Mouse (Mus musculus): Measurements from ENCODE around the gene Wdr45b. TPM values are rescaled to one million over a fixed set of nuclear protein-coding genes. Genes with fewer than 3 reads are reported as not detected.
"Not testable (repeated sequence)": the region's sequence is repeated elsewhere in the genome, so short reads cannot be mapped to it uniquely, and the experiment has no call there.

Wdr45b gene
- polyA plus RNA-seq, 1 experiment from 2014 or later = 99.3 TPM

- no peak for DNase-seq (ENCODE audit: low spot score)
Observed at GRCm38 (mm10) chr11:121347036-121347435, 7.2 kb downstream of the Wdr45b start.

GRCm38 (mm10) chr11:121342423-121342822 is 11.8 kb downstream of the Wdr45b start:
- H3K4me1 ChIP-seq (replicated peaks; ENCODE audit: control insufficient read depth, insufficient read depth, low read length); H3K9ac ChIP-seq (ENCODE audit: low read length); H3K36me3 ChIP-seq (ENCODE audit: control insufficient read depth, insufficient read depth, low read length); H3K4me3 ChIP-seq (ENCODE audit: low read depth, low read length); ATAC-seq (replicated peaks; ENCODE audit: low FRiP score); H3K4me2 ChIP-seq (ENCODE audit: low read depth, low read length, severe bottlenecking); H3K27ac ChIP-seq (ENCODE audit: low read depth, low read length); DNase-seq (ENCODE audit: low spot score); H3K27me3 ChIP-seq (ENCODE audit: control insufficient read depth, insufficient read depth, low read length); H3K9me3 ChIP-seq (ENCODE audit: control insufficient read depth, low read length): not testable (repeated sequence)
- WGBS = no CpG with 5 or more reads among the region's 1 CpGs

More at GRCm38 (mm10) chr11:121347036-121347435, 7.2 kb downstream of the Wdr45b start:
- Histone ChIP-seq H3K27me3 (ENCODE audit: control insufficient read depth, insufficient read depth, low read length) (no peaks in the 10 kb centered on the region), H3K36me3 (ENCODE audit: control insufficient read depth, insufficient read depth, low read length) (no peaks in the 10 kb centered on the region), H3K4me1 (replicated peaks; ENCODE audit: control insufficient read depth, insufficient read depth, low read length) (no peaks in the 10 kb centered on the region), H3K4me3 (ENCODE audit: low read depth, low read length) (no peak overlapping the region), H3K9ac (ENCODE audit: low read length) (no peak overlapping the region), H3K9me3 (ENCODE audit: control insufficient read depth, low read length) (no peaks in the 10 kb centered on the region), H3K27ac (ENCODE audit: low read depth, low read length) (no peak overlapping the region), H3K4me2 (ENCODE audit: low read depth, low read length, severe bottlenecking) (no peak overlapping the region)
- WGBS = 89% methylated on average over 2 of the region's 2 CpGs
- ATAC-seq (replicated peaks; ENCODE audit: low FRiP score) = no peak

GRCm38 (mm10) chr11:121340287-121340686 is 14.0 kb downstream of the Wdr45b start:
- Histone ChIP-seq H3K4me3 (ENCODE audit: low read depth, low read length) (no peak overlapping the region), H3K36me3 (ENCODE audit: control insufficient read depth, insufficient read depth, low read length) (no peaks in the 10 kb centered on the region; the same call in 1 of the 2 replicates), H3K4me1 (replicated peaks; ENCODE audit: control insufficient read depth, insufficient read depth, low read length) (no peaks in the 10 kb centered on the region), H3K4me2 (ENCODE audit: low read depth, low read length, severe bottlenecking) (no peak overlapping the region), H3K9me3 (ENCODE audit: control insufficient read depth, low read length) (no peaks in the 10 kb centered on the region), H3K27me3 (ENCODE audit: control insufficient read depth, insufficient read depth, low read length) (no peaks in the 10 kb centered on the region), H3K9ac (ENCODE audit: low read length) (no peak overlapping the region), H3K27ac (ENCODE audit: low read depth, low read length) (no peak overlapping the region)
- DNase-seq (ENCODE audit: low spot score) (no peak), ATAC-seq (replicated peaks; ENCODE audit: low FRiP score) (no peak)
- WGBS = 88% methylated on average over 1 of the region's 1 CpGs

GRCm38 (mm10) chr11:121339647-121340046 is 14.6 kb downstream of the Wdr45b start:
- Histone ChIP-seq H3K36me3 (ENCODE audit: control insufficient read depth, insufficient read depth, low read length) (no peaks in the 10 kb centered on the region; the same call in 1 of the 2 replicates), H3K27ac (ENCODE audit: low read depth, low read length) (no peak overlapping the region), H3K4me2 (ENCODE audit: low read depth, low read length, severe bottlenecking) (no peak overlapping the region), H3K27me3 (ENCODE audit: control insufficient read depth, insufficient read depth, low read length) (no peaks in the 10 kb centered on the region), H3K4me3 (ENCODE audit: low read depth, low read length) (no peak overlapping the region), H3K9ac (ENCODE audit: low read length) (no peak overlapping the region), H3K9me3 (ENCODE audit: control insufficient read depth, low read length) (no peaks in the 10 kb centered on the region), H3K4me1 (replicated peaks; ENCODE audit: control insufficient read depth, insufficient read depth, low read length) (no peaks in the 10 kb centered on the region)
- no peak for ATAC-seq (replicated peaks; ENCODE audit: low FRiP score)
- 91% methylated on average over 1 of the region's 1 CpGs for WGBS
- peak; percentile 5 for DNase-seq (ENCODE audit: low spot score)

- DNase-seq (ENCODE audit: low spot score) = no peak
- ATAC-seq (replicated peaks; ENCODE audit: low FRiP score) = no peak
Observed at GRCm38 (mm10) chr11:121331641-121332040, 22.6 kb downstream of the Wdr45b start.

GRCm38 (mm10) chr11:121328619-121329018 is 25.6 kb downstream of the Wdr45b start:
- DNase-seq (ENCODE audit: low spot score) (no peak), ATAC-seq (replicated peaks; ENCODE audit: low FRiP score) (no peak)
- peaks cover 4% of the 10 kb centered on the region; the same call in 1 of the 2 replicates for H3K36me3 ChIP-seq (ENCODE audit: control insufficient read depth, insufficient read depth, low read length)
- H3K4me3 ChIP-seq (ENCODE audit: low read depth, low read length) = no peak overlapping the region
- H3K9me3 ChIP-seq (ENCODE audit: control insufficient read depth, low read length) = no peaks in the 10 kb centered on the region
- H3K4me1 ChIP-seq (replicated peaks; ENCODE audit: control insufficient read depth, insufficient read depth, low read length) = no peaks in the 10 kb centered on the region
- no peak overlapping the region for H3K27ac ChIP-seq (ENCODE audit: low read depth, low read length)
- H3K4me2 ChIP-seq (ENCODE audit: low read depth, low read length, severe bottlenecking) = no peak overlapping the region
- no peak overlapping the region for H3K9ac ChIP-seq (ENCODE audit: low read length)
- H3K27me3 ChIP-seq (ENCODE audit: control insufficient read depth, insufficient read depth, low read length) = no peaks in the 10 kb centered on the region

More at GRCm38 (mm10) chr11:121331641-121332040, 22.6 kb downstream of the Wdr45b start:
- peaks cover 4% of the 10 kb centered on the region; the same call in 1 of the 2 replicates for H3K36me3 ChIP-seq (ENCODE audit: control insufficient read depth, insufficient read depth, low read length)
- H3K9me3 ChIP-seq (ENCODE audit: control insufficient read depth, low read length) = no peaks in the 10 kb centered on the region
- H3K27ac ChIP-seq (ENCODE audit: low read depth, low read length) = no peak overlapping the region
- no peak overlapping the region for H3K4me2 ChIP-seq (ENCODE audit: low read depth, low read length, severe bottlenecking)
- H3K9ac ChIP-seq (ENCODE audit: low read length) = no peak overlapping the region
- 94% methylated on average over 3 of the region's 3 CpGs for WGBS
- H3K27me3 ChIP-seq (ENCODE audit: control insufficient read depth, insufficient read depth, low read length) = no peaks in the 10 kb centered on the region
- no peaks in the 10 kb centered on the region for H3K4me1 ChIP-seq (replicated peaks; ENCODE audit: control insufficient read depth, insufficient read depth, low read length)
- no peak overlapping the region for H3K4me3 ChIP-seq (ENCODE audit: low read depth, low read length)

- ATAC-seq (replicated peaks; ENCODE audit: low FRiP score) (no peak), DNase-seq (ENCODE audit: low spot score) (no peak)
- H3K4me2 ChIP-seq (ENCODE audit: low read depth, low read length, severe bottlenecking) = no peak overlapping the region
- no peak overlapping the region for H3K27ac ChIP-seq (ENCODE audit: low read depth, low read length)
- H3K36me3 ChIP-seq (ENCODE audit: control insufficient read depth, insufficient read depth, low read length) = peaks cover 4% of the 10 kb centered on the region; the same call in 1 of the 2 replicates
- no peak overlapping the region for H3K9ac ChIP-seq (ENCODE audit: low read length)
- H3K9me3 ChIP-seq (ENCODE audit: control insufficient read depth, low read length) = no peaks in the 10 kb centered on the region
- WGBS = 96% methylated on average over 9 of the region's 9 CpGs
- no peaks in the 10 kb centered on the region for H3K27me3 ChIP-seq (ENCODE audit: control insufficient read depth, insufficient read depth, low read length)
- no peak overlapping the region for H3K4me3 ChIP-seq (ENCODE audit: low read depth, low read length)
- no peaks in the 10 kb centered on the region for H3K4me1 ChIP-seq (replicated peaks; ENCODE audit: control insufficient read depth, insufficient read depth, low read length)
Observed at GRCm38 (mm10) chr11:121328206-121328605, 26.0 kb downstream of the Wdr45b start.

GRCm38 (mm10) chr11:121326681-121327080 is 27.6 kb downstream of the Wdr45b start:
- ATAC-seq (replicated peaks; ENCODE audit: low FRiP score) (no peak), DNase-seq (ENCODE audit: low spot score) (no peak)
- Histone ChIP-seq H3K27ac (ENCODE audit: low read depth, low read length) (no peak overlapping the region), H3K4me2 (ENCODE audit: low read depth, low read length, severe bottlenecking) (no peak overlapping the region), H3K9ac (ENCODE audit: low read length) (no peak overlapping the region), H3K4me3 (ENCODE audit: low read depth, low read length) (no peak overlapping the region), H3K9me3 (ENCODE audit: control insufficient read depth, low read length) (no peaks in the 10 kb centered on the region), H3K27me3 (ENCODE audit: control insufficient read depth, insufficient read depth, low read length) (no peaks in the 10 kb centered on the region), H3K4me1 (replicated peaks; ENCODE audit: control insufficient read depth, insufficient read depth, low read length) (no peaks in the 10 kb centered on the region), H3K36me3 (ENCODE audit: control insufficient read depth, insufficient read depth, low read length) (peaks cover 4% of the 10 kb centered on the region; the same call in 1 of the 2 replicates)
- 95% methylated on average over 5 of the region's 5 CpGs for WGBS

GRCm38 (mm10) chr11:121326034-121326433 is 28.2 kb downstream of the Wdr45b start:
- Histone ChIP-seq H3K9me3 (ENCODE audit: control insufficient read depth, low read length) (peaks cover 2% of the 10 kb centered on the region; the same call in 1 of the 2 replicates), H3K36me3 (ENCODE audit: control insufficient read depth, insufficient read depth, low read length) (peaks cover 4% of the 10 kb centered on the region; the same call in 1 of the 2 replicates)
- DNase-seq (ENCODE audit: low spot score) = no peak

More at GRCm38 (mm10) chr11:121326034-121326433, 28.2 kb downstream of the Wdr45b start:
- H3K4me3 ChIP-seq (ENCODE audit: low read depth, low read length) = no peak overlapping the region
- H3K9ac ChIP-seq (ENCODE audit: low read length) = no peak overlapping the region
- WGBS = 87% methylated on average over 1 of the region's 1 CpGs
- no peaks in the 10 kb centered on the region for H3K4me1 ChIP-seq (replicated peaks; ENCODE audit: control insufficient read depth, insufficient read depth, low read length)
- H3K27ac ChIP-seq (ENCODE audit: low read depth, low read length) = no peak overlapping the region
- ATAC-seq (replicated peaks; ENCODE audit: low FRiP score) = no peak
- no peak overlapping the region for H3K4me2 ChIP-seq (ENCODE audit: low read depth, low read length, severe bottlenecking)
- H3K27me3 ChIP-seq (ENCODE audit: control insufficient read depth, insufficient read depth, low read length) = no peaks in the 10 kb centered on the region
